Mouse (Mus musculus) lung, embryonic 14.5 days (tissue): ENCODE measurements around the gene Tmem258. TPM values are rescaled to one million over a fixed set of nuclear protein-coding genes. Genes with fewer than 3 reads are reported as not detected.
"Not testable (repeated sequence)": the region's sequence is repeated elsewhere in the genome, so short reads cannot be mapped to it uniquely, and the experiment has no call there.

ENCODE experiments used
- ATAC-seq: fragments of 200-750 bp; cut with Nextera tagmentation; 2 replicates; pipeline ENCODE4 v1.8.0; 2017; ENCODE audit warnings: mild to moderate bottlenecking, moderate TSS enrichment, moderate library complexity; ENCODE audit not compliant: insufficient read depth
- DNase-seq: peaks from one replicate; pipeline ENCODE4 v3.0.0-alpha.2; 2015
- H3K27ac ChIP-seq: fragments of 300-500 bp; sonication (generic); 2 replicates; pipeline ENCODE4 v1.5.1; 2014; ENCODE audit warnings: low read depth, mild to moderate bottlenecking, moderate library complexity
- H3K27me3 ChIP-seq: fragments of 300-500 bp; sonication (generic); 2 replicates; pipeline ENCODE4 v1.6.1; 2014; ENCODE audit warnings: low read length, control low read depth; ENCODE audit not compliant: insufficient read depth
- H3K36me3 ChIP-seq: fragments of 300-500 bp; sonication (generic); 2 replicates; pipeline ENCODE4 v1.6.1; 2014; ENCODE audit warnings: control low read depth; ENCODE audit not compliant: insufficient read depth
- H3K4me1 ChIP-seq: fragments of 300-500 bp; sonication (generic); 2 replicates; pipeline ENCODE4 v1.6.1; 2014; ENCODE audit warnings: antibody characterized with exemption, control low read depth; ENCODE audit not compliant: insufficient read depth
- H3K4me2 ChIP-seq: fragments of 300-500 bp; sonication (generic); 2 replicates; pipeline ENCODE4 v1.6.1; 2014; ENCODE audit warnings: mild to moderate bottlenecking
- H3K4me3 ChIP-seq: fragments of 300-500 bp; sonication (generic); 2 replicates; pipeline ENCODE4 v1.5.1; 2014; ENCODE audit warnings: low read depth, low read length
- H3K9ac ChIP-seq: fragments of 300-500 bp; sonication (generic); 2 replicates; pipeline ENCODE4 v1.6.1; 2014
- H3K9me3 ChIP-seq: fragments of 300-500 bp; sonication (generic); 2 replicates; pipeline ENCODE4 v1.6.1; 2016; ENCODE audit warnings: low read depth, low read length, control low read depth
- CTCF ChIP-seq: IDR thresholded peaks from 2 replicates; pipeline ENCODE4 v1.5.1; 2016; ENCODE audit warnings: antibody characterized with exemption, low read depth
- WGBS: fragments of 180-500 bp; shearing (Covaris S2); extraction: QIAGEN DNeasy Blood & Tissue Kit; methylation state at CpG from one replicate; pipeline ENCODE4 v1.1.7; 2014; 5-methylcytosine and 5-hydroxymethylcytosine counted together
- polyA plus RNA-seq: library from polyadenylated mRNA; unstranded; fragments of >200 nt; fragmentation: Nextera tagmentation; extraction: Ambion mirVana; gene quantifications from 2 replicates; pipeline ENCODE4 v1.2.1, GENCODE M21; 2014

Gene Tmem258
- polyA plus RNA-seq = 449 and 486 TPM in 2 replicates

- peak within 1 kb of the TSS; percentile 88 for H3K27ac ChIP-seq
- DNase-seq (peak; percentile 94), ATAC-seq (peak; percentile 88)
- under 1% methylated on average over 40 of the region's 40 CpGs for WGBS
- H3K36me3 ChIP-seq = peaks cover 59% of the 10 kb centered on the region
- H3K9ac ChIP-seq = peak within 1 kb of the TSS; percentile 83
- H3K4me3 ChIP-seq = peak within 1 kb of the TSS; percentile 79
- no peaks in the 10 kb centered on the region for H3K4me1 ChIP-seq
- peak within 1 kb of the TSS; percentile 91 for H3K4me2 ChIP-seq
- no peak for TF ChIP-seq CTCF
- H3K9me3 ChIP-seq = no peaks in the 10 kb centered on the region
- no peaks in the 10 kb centered on the region for H3K27me3 ChIP-seq
Observed at GRCm38 (mm10) chr19:10203848-10204615, at the start of gene Tmem258, which contains the start of gene Fen1. Gene Tmem258 (plus strand): TSS chr19:10204014. Gene Fen1 (minus strand): TSS chr19:10204169.

- ATAC-seq (no peak), DNase-seq (no peak)
- no peaks in the 10 kb centered on the region for H3K4me1 ChIP-seq
- no peaks in the 10 kb centered on the region for H3K36me3 ChIP-seq
- no peak overlapping the region for H3K9ac ChIP-seq
- H3K9me3 ChIP-seq = no peaks in the 10 kb centered on the region
- H3K27ac ChIP-seq = no peak overlapping the region
- no peak overlapping the region for H3K4me2 ChIP-seq
- TF ChIP-seq CTCF = no peak
- 51% methylated on average over 2 of the region's 2 CpGs for WGBS
- H3K27me3 ChIP-seq = no peaks in the 10 kb centered on the region
- no peak overlapping the region for H3K4me3 ChIP-seq
Observed at GRCm38 (mm10) chr19:10157725-10158124, 46.1 kb upstream of the Tmem258 start.

- H3K27ac ChIP-seq = no peak overlapping the region
- H3K4me3 ChIP-seq = no peak overlapping the region
- H3K36me3 ChIP-seq = no peaks in the 10 kb centered on the region
- DNase-seq (no peak), ATAC-seq (no peak)
- H3K9ac ChIP-seq = no peak overlapping the region
- no peaks in the 10 kb centered on the region for H3K27me3 ChIP-seq
- H3K4me2 ChIP-seq = no peak overlapping the region
- no peaks in the 10 kb centered on the region for H3K9me3 ChIP-seq
- H3K4me1 ChIP-seq = no peaks in the 10 kb centered on the region
- 81% methylated on average over 3 of the region's 3 CpGs for WGBS
- TF ChIP-seq CTCF = no peak
Observed at GRCm38 (mm10) chr19:10163896-10164295, 39.9 kb upstream of the Tmem258 start.

GRCm38 (mm10) chr19:10165928-10166327 is 37.9 kb upstream of the Tmem258 start:
- not testable (repeated sequence) for H3K27me3 ChIP-seq, DNase-seq, H3K27ac ChIP-seq, H3K4me3 ChIP-seq, H3K4me2 ChIP-seq, ATAC-seq, H3K4me1 ChIP-seq, H3K36me3 ChIP-seq, H3K9me3 ChIP-seq, H3K9ac ChIP-seq
- 88% methylated on average over 4 of the region's 4 CpGs for WGBS

GRCm38 (mm10) chr19:10167112-10167511 is 36.7 kb upstream of the Tmem258 start:
- no peak overlapping the region for H3K27ac ChIP-seq
- H3K4me2 ChIP-seq = no peak overlapping the region
- DNase-seq (no peak), ATAC-seq (no peak)
- no peak for TF ChIP-seq CTCF
- 62% methylated on average over 4 of the region's 4 CpGs for WGBS
- H3K9ac ChIP-seq = no peak overlapping the region
- H3K4me3 ChIP-seq = no peak overlapping the region
- no peaks in the 10 kb centered on the region for H3K27me3 ChIP-seq
- H3K4me1 ChIP-seq = no peaks in the 10 kb centered on the region
- no peaks in the 10 kb centered on the region for H3K36me3 ChIP-seq
- no peaks in the 10 kb centered on the region for H3K9me3 ChIP-seq

- WGBS = 93% methylated on average over 1 of the region's 1 CpGs
- no peak for DNase-seq
- no peaks in the 10 kb centered on the region for H3K36me3 ChIP-seq
- H3K4me2 ChIP-seq = no peak overlapping the region
- no peak overlapping the region for H3K4me3 ChIP-seq
- H3K9ac ChIP-seq = no peak overlapping the region
- H3K4me1 ChIP-seq = no peaks in the 10 kb centered on the region
- H3K27me3 ChIP-seq = no peaks in the 10 kb centered on the region
- ATAC-seq = no peak
- H3K9me3 ChIP-seq = no peaks in the 10 kb centered on the region
- H3K27ac ChIP-seq = no peak overlapping the region
- no peak for TF ChIP-seq CTCF
Observed at GRCm38 (mm10) chr19:10167951-10168350, 35.9 kb upstream of the Tmem258 start.

- no peak overlapping the region for H3K4me2 ChIP-seq
- no peak overlapping the region for H3K9ac ChIP-seq
- no peaks in the 10 kb centered on the region for H3K9me3 ChIP-seq
- H3K4me3 ChIP-seq = no peak overlapping the region
- TF ChIP-seq CTCF = no peak
- no peaks in the 10 kb centered on the region for H3K27me3 ChIP-seq
- no peak overlapping the region for H3K27ac ChIP-seq
- no peaks in the 10 kb centered on the region for H3K4me1 ChIP-seq
- no peak for DNase-seq
- no peak for ATAC-seq
- no peaks in the 10 kb centered on the region for H3K36me3 ChIP-seq
- WGBS = 78% methylated on average over 3 of the region's 3 CpGs
Observed at GRCm38 (mm10) chr19:10168441-10168840, 35.4 kb upstream of the Tmem258 start.
